Mouse (Mus musculus): ENCODE measurements around the gene Ciz1.
"Not testable (repeated sequence)": the region's sequence is repeated elsewhere in the genome, so short reads cannot be mapped to it uniquely, and the experiment has no call there.

Gene Ciz1

GRCm38 (mm10) chr2:32348311-32348710 is 3.8 kb upstream of the Ciz1 start:
- DNase-seq, result no peak

- DNase-seq, result no peak
Measured at GRCm38 (mm10) chr2:32349625-32350255, 2.4 kb upstream of the Ciz1 start.

- DNase-seq, result no peak
Measured at GRCm38 (mm10) chr2:32350471-32351051, 1.6 kb upstream of the Ciz1 start.

- no peak for DNase-seq
Measured at GRCm38 (mm10) chr2:32351471-32351961, 611 bp upstream of the Ciz1 start.

- DNase-seq, result peak; percentile 89
Measured at GRCm38 (mm10) chr2:32353007-32353542, 948 bp downstream of the Ciz1 start, which contains the start of gene Dnm1. Gene Dnm1 (minus strand): TSS chr2:32353338.

- DNase-seq, result no peak
Measured at GRCm38 (mm10) chr2:32353836-32354235, 1.7 kb downstream of the Ciz1 start.

GRCm38 (mm10) chr2:32354336-32354895 is 2.3 kb downstream of the Ciz1 start:
- no peak for DNase-seq

GRCm38 (mm10) chr2:32356216-32356615 is 4.1 kb downstream of the Ciz1 start:
- DNase-seq, result no peak

GRCm38 (mm10) chr2:32357710-32358109 is 5.6 kb downstream of the Ciz1 start:
- DNase-seq, result no peak

GRCm38 (mm10) chr2:32358381-32358780 is 6.3 kb downstream of the Ciz1 start:
- no peak for DNase-seq

GRCm38 (mm10) chr2:32360741-32361140 is 8.6 kb downstream of the Ciz1 start:
- peak; percentile 91 to 95 for DNase-seq

- peak; percentile 83 to 91 for DNase-seq
Measured at GRCm38 (mm10) chr2:32361437-32361836, 9.3 kb downstream of the Ciz1 start.

- not testable (repeated sequence) for DNase-seq
Measured at GRCm38 (mm10) chr2:32362274-32362673, 10.1 kb downstream of the Ciz1 start.

- peak; percentile 88 to 96 for DNase-seq
Measured at GRCm38 (mm10) chr2:32362817-32363340, 10.8 kb downstream of the Ciz1 start.

GRCm38 (mm10) chr2:32363376-32364106 is 11.4 kb downstream of the Ciz1 start:
- DNase-seq, result peak; percentile 48 to 72

GRCm38 (mm10) chr2:32364121-32364520 is 12.0 kb downstream of the Ciz1 start:
- DNase-seq, result no peak

GRCm38 (mm10) chr2:32367315-32367714 is 15.2 kb downstream of the Ciz1 start:
- no peak for DNase-seq

- no peak for DNase-seq
Measured at GRCm38 (mm10) chr2:32374191-32374590, 22.1 kb downstream of the Ciz1 start.

GRCm38 (mm10) chr2:32375317-32375940 is 23.3 kb downstream of the Ciz1 start:
- no peak for DNase-seq

- DNase-seq, result no peak
Measured at GRCm38 (mm10) chr2:32376963-32377362, 24.8 kb downstream of the Ciz1 start.

- DNase-seq, result no peak
Measured at GRCm38 (mm10) chr2:32380001-32380500, 27.9 kb downstream of the Ciz1 start.

- no peak for DNase-seq
Measured at GRCm38 (mm10) chr2:32381141-32381774, 29.1 kb downstream of the Ciz1 start.
